Mouse (Mus musculus) ES-Bruce4 (cell line): ENCODE data around the gene Ino80b.

Experiments
- CTCF ChIP-seq: IDR thresholded peaks from one replicate; pipeline ENCODE4 v1.8.1; 2011; ENCODE audit warnings: low read depth, low read length
- EP300 ChIP-seq: IDR thresholded peaks from 2 replicates; pipeline ENCODE4 v1.6.1; 2011; ENCODE audit warnings: low read depth, low read length; ENCODE audit not compliant: insufficient read depth

- no peak for TF ChIP-seq CTCF
- TF ChIP-seq EP300: no peak
Observed at GRCm38 (mm10) chr6:83117165-83117438, 8.1 kb downstream of the Ino80b start.
